Mouse (Mus musculus) bone marrow macrophage, adult 2 months (primary cell): ENCODE measurements around the gene Syt11.

ENCODE experiments used
- CTCF ChIP-seq: IDR thresholded peaks from 2 replicates; pipeline ENCODE4 v1.5.1; 2012; ENCODE audit warnings: low read depth, mild to moderate bottlenecking, low read length, moderate library complexity
- POLR2A ChIP-seq: IDR thresholded peaks from 2 replicates; pipeline ENCODE4 v1.6.1; 2012; ENCODE audit warnings: mild to moderate bottlenecking, low read depth, low read length, borderline replicate concordance

- TF ChIP-seq CTCF (no peak), POLR2A (no peak)
These were observed 55.9 kb downstream of the Syt11 start for GRCm38 (mm10) chr3:88719098-88719497.
